27 mouse cellular contexts compared by ENCODE assay signal in genomic region chr11:33050216-33050615, GRCm38 (mm10).
A peak's percentile ranks its signal among the peaks of the same experiment; 100 is the strongest.
DNase-seq lines count a peak whose midpoint lies in the region; ATAC-seq and TF ChIP-seq lines count a peak whose summit lies in the region.
"Had no signal": no experiment of that assay in that cellular context is flagged by ENCODE, and none has a peak within 500 bp of the region (broad histone marks: within the 10 kb centered on the region; RNA-seq: fewer than 3 reads in every experiment).

No protein-coding gene starts in this region.

- H3K9me3 ChIP-seq in midbrain, embryonic 11.5 days (ENCODE audit: control insufficient read depth, low read length) = no peaks in the 10 kb centered on the region
- H3K9me3 ChIP-seq in midbrain, embryonic 13.5 days = no peaks in the 10 kb centered on the region
- no peaks in the 10 kb centered on the region for H3K9me3 ChIP-seq in kidney, embryonic 15.5 days (replicated peaks)
- no peaks in the 10 kb centered on the region for H3K9me3 ChIP-seq in limb, embryonic 15.5 days
- no peaks in the 10 kb centered on the region for H3K9me3 ChIP-seq in intestine, postnatal 0 days (ENCODE audit: control insufficient read depth)
- H3K9me3 ChIP-seq in forebrain, embryonic 14.5 days (replicated peaks; ENCODE audit: control insufficient read depth, low read length) = no peaks in the 10 kb centered on the region
- H3K9me3 ChIP-seq: embryonic facial prominence, embryonic 13.5 days; forebrain, embryonic 12.5 days; megakaryocyte, embryonic 14.5 days; midbrain, embryonic 15.5 days; neural tube, embryonic 12.5 days had no signal

- WGBS in midbrain, embryonic 11.5 days = 88% methylated on average over 12 of the region's 12 CpGs
- WGBS in midbrain, embryonic 13.5 days = 87% methylated on average over 12 of the region's 12 CpGs
- WGBS in kidney, embryonic 15.5 days = 34% methylated on average over 12 of the region's 12 CpGs
- WGBS in limb, embryonic 15.5 days = 34% methylated on average over 12 of the region's 12 CpGs
- WGBS in intestine, postnatal 0 days = 73% methylated on average over 12 of the region's 12 CpGs
- WGBS in forebrain, embryonic 14.5 days = 84% methylated on average over 12 of the region's 12 CpGs

- no peak overlapping the region for H3K9ac ChIP-seq in midbrain, embryonic 11.5 days (ENCODE audit: low read length)
- no peak overlapping the region for H3K9ac ChIP-seq in midbrain, embryonic 13.5 days (replicated peaks)
- no peak overlapping the region for H3K9ac ChIP-seq in kidney, embryonic 15.5 days
- no peak overlapping the region for H3K9ac ChIP-seq in limb, embryonic 15.5 days
- no peak overlapping the region for H3K9ac ChIP-seq in intestine, postnatal 0 days (ENCODE audit: low read depth, low read length)
- no peak overlapping the region for H3K9ac ChIP-seq in forebrain, embryonic 14.5 days (ENCODE audit: low read length)
- H3K9ac ChIP-seq: embryonic facial prominence, embryonic 13.5 days; forebrain, embryonic 12.5 days; liver, embryonic 14.5 days; lung, embryonic 14.5 days; midbrain, embryonic 15.5 days; neural tube, embryonic 12.5 days had no signal

- TF ChIP-seq CTCF in intestine, postnatal 0 days (IDR thresholded peaks at IDR 0.05; ENCODE audit: low read depth) = no peak

- no peak overlapping the region for H3K4me2 ChIP-seq in midbrain, embryonic 11.5 days
- H3K4me2 ChIP-seq in midbrain, embryonic 13.5 days (replicated peaks) = no peak overlapping the region
- H3K4me2 ChIP-seq in kidney, embryonic 15.5 days = peak overlapping the region; percentile 36
- H3K4me2 ChIP-seq in limb, embryonic 15.5 days = peak overlapping the region; percentile 10; the same call in 1 of the 2 replicates
- H3K4me2 ChIP-seq in intestine, postnatal 0 days (replicated peaks; ENCODE audit: low read depth) = no peak overlapping the region
- H3K4me2 ChIP-seq in forebrain, embryonic 14.5 days (ENCODE audit: low read length) = no peak overlapping the region
- H3K4me2 ChIP-seq: embryonic facial prominence, embryonic 13.5 days; forebrain, embryonic 12.5 days; heart, embryonic 11.5 days; lung, embryonic 14.5 days; midbrain, embryonic 15.5 days; neural tube, embryonic 12.5 days had no signal

- H3K36me3 ChIP-seq in midbrain, embryonic 11.5 days (ENCODE audit: control insufficient read depth, insufficient read depth, low read length) = no peaks in the 10 kb centered on the region
- no peaks in the 10 kb centered on the region for H3K36me3 ChIP-seq in midbrain, embryonic 13.5 days
- no peaks in the 10 kb centered on the region for H3K36me3 ChIP-seq in kidney, embryonic 15.5 days
- H3K36me3 ChIP-seq in limb, embryonic 15.5 days = no peaks in the 10 kb centered on the region
- H3K36me3 ChIP-seq in intestine, postnatal 0 days (ENCODE audit: control insufficient read depth, insufficient read depth) = no peaks in the 10 kb centered on the region
- H3K36me3 ChIP-seq in forebrain, embryonic 14.5 days (ENCODE audit: control insufficient read depth, insufficient read depth, low read length) = no peaks in the 10 kb centered on the region
- H3K36me3 ChIP-seq: embryonic facial prominence, embryonic 13.5 days; forebrain, embryonic 12.5 days; midbrain, embryonic 15.5 days; neural tube, embryonic 12.5 days had no signal

- peak; percentile 31 for DNase-seq in midbrain, embryonic 11.5 days (ENCODE audit: low spot score, missing footprints)
- peak; percentile 35 to 44 for DNase-seq in kidney, postnatal 36 days
- no peak for DNase-seq in forebrain, embryonic 14.5 days (ENCODE audit: low spot score)
- DNase-seq in layer of hippocampus, adult 9-10 months (ENCODE audit: low spot score) = no peak
- DNase-seq: adrenal gland, postnatal 36 days; cerebellum, adult 11-12 months; cerebellum, postnatal 10 days; lung, embryonic 14.5 days; lung, postnatal 36 days; right cerebral cortex, adult 18-20 months; right cerebral cortex, postnatal 4 days; thymus, adult 2 months had no signal

- no peak overlapping the region for H3K27ac ChIP-seq in midbrain, embryonic 11.5 days (ENCODE audit: low read depth, low read length)
- no peak overlapping the region for H3K27ac ChIP-seq in midbrain, embryonic 13.5 days
- peak overlapping the region; percentile 72 for H3K27ac ChIP-seq in kidney, embryonic 15.5 days
- no peak overlapping the region; the same call in 1 of the 2 replicates for H3K27ac ChIP-seq in limb, embryonic 15.5 days
- H3K27ac ChIP-seq in intestine, postnatal 0 days (ENCODE audit: low read depth, low read length) = no peak overlapping the region
- no peak overlapping the region for H3K27ac ChIP-seq in forebrain, embryonic 14.5 days (ENCODE audit: low read depth, low read length)
- H3K27ac ChIP-seq: embryonic facial prominence, embryonic 13.5 days; forebrain, embryonic 12.5 days; hindbrain, postnatal 0 days; liver, embryonic 14.5 days; midbrain, embryonic 15.5 days; neural tube, embryonic 12.5 days had no signal

- no peak overlapping the region for H3K4me3 ChIP-seq in midbrain, embryonic 11.5 days (ENCODE audit: low read depth, low read length)
- H3K4me3 ChIP-seq in midbrain, embryonic 13.5 days (replicated peaks) = no peak overlapping the region
- H3K4me3 ChIP-seq in kidney, embryonic 15.5 days (replicated peaks) = no peak overlapping the region
- H3K4me3 ChIP-seq in limb, embryonic 15.5 days = no peak overlapping the region
- H3K4me3 ChIP-seq in intestine, postnatal 0 days (ENCODE audit: low read depth, low read length) = no peak overlapping the region
- no peak overlapping the region for H3K4me3 ChIP-seq in forebrain, embryonic 14.5 days (ENCODE audit: low read depth, low read length)
- H3K4me3 ChIP-seq: embryonic facial prominence, embryonic 13.5 days; erythroblast, embryonic 14.5 days; forebrain, embryonic 12.5 days; megakaryocyte, embryonic 14.5 days; midbrain, embryonic 15.5 days; neural tube, embryonic 12.5 days had no signal

- no peaks in the 10 kb centered on the region for H3K4me1 ChIP-seq in midbrain, embryonic 11.5 days (ENCODE audit: control insufficient read depth, insufficient read depth, low read length)
- no peaks in the 10 kb centered on the region for H3K4me1 ChIP-seq in midbrain, embryonic 13.5 days (replicated peaks)
- peaks cover 29% of the 10 kb centered on the region for H3K4me1 ChIP-seq in kidney, embryonic 15.5 days
- peaks cover 19% of the 10 kb centered on the region for H3K4me1 ChIP-seq in limb, embryonic 15.5 days
- H3K4me1 ChIP-seq in intestine, postnatal 0 days (replicated peaks; ENCODE audit: control insufficient read depth, insufficient read depth, low read length) = no peaks in the 10 kb centered on the region
- no peaks in the 10 kb centered on the region for H3K4me1 ChIP-seq in forebrain, embryonic 14.5 days (ENCODE audit: control insufficient read depth, insufficient read depth, low read length)
- H3K4me1 ChIP-seq: forebrain, embryonic 12.5 days; megakaryocyte, embryonic 14.5 days; midbrain, embryonic 15.5 days; neural tube, embryonic 12.5 days had no signal

- H3K27me3 ChIP-seq in midbrain, embryonic 11.5 days (ENCODE audit: control insufficient read depth, insufficient read depth, low read length) = no peaks in the 10 kb centered on the region
- H3K27me3 ChIP-seq in midbrain, embryonic 13.5 days = no peaks in the 10 kb centered on the region
- H3K27me3 ChIP-seq in kidney, embryonic 15.5 days = peaks cover 12% of the 10 kb centered on the region; the same call in 1 of the 2 replicates
- H3K27me3 ChIP-seq in limb, embryonic 15.5 days = 0 out of 2 replicates have a peak, but pooled peaks cover 5% of the 10 kb centered on the region
- no peaks in the 10 kb centered on the region for H3K27me3 ChIP-seq in intestine, postnatal 0 days (replicated peaks; ENCODE audit: control insufficient read depth, insufficient read depth, low read length)
- no peaks in the 10 kb centered on the region for H3K27me3 ChIP-seq in forebrain, embryonic 14.5 days (replicated peaks; ENCODE audit: control insufficient read depth, insufficient read depth, low read length)
- H3K27me3 ChIP-seq: embryonic facial prominence, embryonic 13.5 days; forebrain, embryonic 12.5 days; megakaryocyte, embryonic 14.5 days; midbrain, embryonic 15.5 days; neural tube, embryonic 12.5 days had no signal

- no peak for ATAC-seq in midbrain, embryonic 11.5 days (ENCODE audit: low FRiP score)
- no peak for ATAC-seq in midbrain, embryonic 13.5 days
- ATAC-seq in kidney, embryonic 15.5 days (replicated peaks; ENCODE audit: low FRiP score) = peak; percentile 80
- no peak for ATAC-seq in limb, embryonic 15.5 days (ENCODE audit: insufficient number of reproducible peaks, low FRiP score, low TSS enrichment, low read depth)
- no peak for ATAC-seq in intestine, postnatal 0 days
- ATAC-seq in forebrain, embryonic 14.5 days = no peak
- ATAC-seq: CD4-positive, CD25-positive, alpha-beta regulatory T cell, adult 4 months; hindbrain, postnatal 0 days; intestine, embryonic 16.5 days; midbrain, embryonic 15.5 days had no signal

Comparison
In these comparisons a context has a peak if more than half of its experiments do, and no peak if none do; other contexts are left out.
1. DNase-seq: peak in midbrain, embryonic 11.5 days (single experiment) and kidney, postnatal 36 days (2 of 2); none in forebrain, embryonic 14.5 days (single experiment) and layer of hippocampus, adult 9-10 months (single experiment).
2. H3K4me2 ChIP-seq: peak in kidney, embryonic 15.5 days (single experiment) and limb, embryonic 15.5 days (single experiment); none in midbrain, embryonic 11.5 days (single experiment), midbrain, embryonic 13.5 days (single experiment), intestine, postnatal 0 days (single experiment) and forebrain, embryonic 14.5 days (single experiment).